Mouse (Mus musculus) retina, adult 2 months (tissue): ENCODE measurements around the gene Ncoa3.
"Not testable (repeated sequence)": the region's sequence is repeated elsewhere in the genome, so short reads cannot be mapped to it uniquely, and the experiment has no call there.

ENCODE experiments used
- DNase-seq: peaks from one replicate; pipeline ENCODE4 v3.0.0-alpha.2; 2012; ENCODE audit warnings: low read depth, low spot score

Ncoa3 gene

GRCm38 (mm10) chr2:165992270-165993172, at the start of gene Ncoa3:
Ncoa3 (plus strand) TSS chr2:165992636.
- peak; percentile 81 for DNase-seq

- DNase-seq: no peak
Observed at GRCm38 (mm10) chr2:165943113-165943512, 49.3 kb upstream of the Ncoa3 start.

DNA sequence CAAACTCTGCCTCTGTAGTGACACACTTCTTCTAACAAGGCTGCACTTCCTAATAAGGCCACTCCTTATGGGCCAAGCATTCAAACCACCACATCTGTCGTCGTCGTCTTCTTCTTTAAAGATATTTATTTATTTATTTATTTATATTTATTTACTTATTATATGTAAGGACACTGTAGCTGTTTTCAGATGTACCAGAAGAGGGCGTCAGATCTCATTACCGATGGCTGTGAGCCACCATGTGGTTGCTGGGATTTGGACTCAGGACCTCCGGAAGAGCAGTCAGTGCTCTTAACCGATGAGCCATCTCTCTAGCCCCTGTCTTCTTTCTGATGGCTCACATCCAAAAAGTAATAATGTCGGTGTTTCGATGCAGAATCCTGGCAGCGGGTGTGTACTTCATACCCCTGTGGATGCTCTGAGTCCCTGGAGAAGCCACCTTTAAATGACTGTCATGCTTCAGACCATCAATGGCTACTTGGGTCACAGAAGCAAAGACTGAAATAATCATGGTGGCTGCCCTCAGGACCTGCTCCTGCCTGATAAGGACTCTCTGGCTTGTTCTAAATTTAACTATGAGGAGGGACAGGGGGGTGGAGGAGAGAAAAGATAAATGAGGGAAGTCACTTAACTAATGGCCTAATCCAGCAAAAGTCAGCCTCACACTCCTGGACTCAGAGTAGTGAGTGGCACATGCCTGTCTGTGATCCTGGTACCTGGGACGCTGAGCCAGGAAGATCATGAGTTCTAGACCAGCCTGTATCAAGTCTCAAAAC, 47.7 kb upstream of the Ncoa3 start:
- DNase-seq: no peak

DNA sequence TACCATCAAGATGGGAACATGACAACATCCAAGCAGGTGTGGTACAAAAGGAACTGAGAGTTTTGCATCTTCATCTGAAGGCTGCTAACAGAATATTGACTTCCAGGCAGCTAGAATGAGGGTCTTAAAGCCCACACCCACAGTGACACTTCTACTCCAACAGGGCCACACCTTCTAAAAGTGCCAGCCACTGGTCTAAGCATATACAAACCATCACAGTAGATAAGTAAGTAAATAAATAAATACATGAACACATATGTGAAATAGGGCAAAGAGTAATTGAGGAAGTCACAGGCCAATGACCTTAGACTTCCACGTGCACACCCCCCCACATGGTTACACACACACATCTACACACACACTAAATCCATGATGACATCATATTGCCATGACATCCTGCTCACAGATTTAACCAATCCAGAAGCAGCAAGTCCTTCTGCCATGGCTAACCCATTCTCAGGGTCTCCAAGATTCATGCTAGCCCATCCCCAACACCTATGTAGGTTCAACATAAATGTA, 46.3 kb upstream of the Ncoa3 start:
- DNase-seq: no peak

GRCm38 (mm10) chr2:165948007-165948406, 44.4 kb upstream of the Ncoa3 start:
- DNase-seq: no peak

DNA sequence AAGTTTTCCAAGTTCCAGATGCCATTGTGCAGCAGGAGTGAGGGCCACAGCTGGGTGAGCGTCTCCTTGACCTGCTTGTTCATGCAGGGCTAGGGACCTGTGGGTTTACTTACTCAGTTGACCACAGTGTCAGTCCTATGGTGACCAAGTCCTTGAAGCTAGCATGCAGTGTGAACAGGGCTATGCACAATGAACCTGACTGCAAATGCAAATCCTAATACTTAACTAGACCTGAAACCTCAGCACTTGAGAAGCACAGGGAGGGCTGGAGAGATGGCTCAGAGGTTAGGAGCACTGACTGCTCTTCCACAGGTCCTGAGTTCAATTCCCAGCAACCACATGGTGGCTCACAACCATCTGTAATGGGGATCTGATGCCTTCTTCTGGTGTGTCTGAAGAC, 43.7 kb upstream of the Ncoa3 start:
- not testable (repeated sequence) for DNase-seq

- DNase-seq: no peak
Observed at GRCm38 (mm10) chr2:165949719-165950118, 42.7 kb upstream of the Ncoa3 start.

- DNase-seq: no peak
Observed at GRCm38 (mm10) chr2:165951432-165952068, 40.9 kb upstream of the Ncoa3 start.

GRCm38 (mm10) chr2:165954872-165955271, 37.6 kb upstream of the Ncoa3 start:
- DNase-seq: no peak

- no peak for DNase-seq
Observed at GRCm38 (mm10) chr2:165955386-165955785, 37.0 kb upstream of the Ncoa3 start.

GRCm38 (mm10) chr2:165956096-165956740, 36.2 kb upstream of the Ncoa3 start:
- no peak for DNase-seq

DNA sequence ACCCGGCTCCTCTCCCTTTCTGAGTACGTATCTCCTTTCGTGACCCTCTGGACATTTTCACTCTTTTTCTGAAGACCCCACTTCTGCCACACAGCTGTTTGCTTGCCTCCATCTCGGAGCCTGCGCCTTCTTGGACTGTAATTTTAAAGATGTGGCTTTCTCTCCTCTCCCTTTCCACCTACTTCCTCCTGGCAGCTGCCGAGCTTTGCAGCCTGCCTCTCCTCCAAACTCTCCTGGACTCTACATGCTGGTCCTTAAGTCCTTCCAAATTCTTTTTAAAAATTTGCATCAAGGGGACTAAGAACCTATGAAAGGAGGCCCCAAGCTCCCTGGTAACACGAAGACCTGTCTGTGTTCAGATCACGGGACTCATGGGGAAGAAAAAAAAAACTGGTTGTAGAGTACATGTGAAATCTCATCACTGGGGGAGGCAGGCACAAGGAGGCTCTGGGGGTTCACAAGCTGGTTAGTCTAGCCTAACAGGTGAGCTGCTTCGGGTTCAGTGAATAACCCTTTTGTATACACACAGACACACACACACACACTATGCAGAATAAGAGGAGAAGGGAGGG, 35.1 kb upstream of the Ncoa3 start:
- no peak for DNase-seq

DNA sequence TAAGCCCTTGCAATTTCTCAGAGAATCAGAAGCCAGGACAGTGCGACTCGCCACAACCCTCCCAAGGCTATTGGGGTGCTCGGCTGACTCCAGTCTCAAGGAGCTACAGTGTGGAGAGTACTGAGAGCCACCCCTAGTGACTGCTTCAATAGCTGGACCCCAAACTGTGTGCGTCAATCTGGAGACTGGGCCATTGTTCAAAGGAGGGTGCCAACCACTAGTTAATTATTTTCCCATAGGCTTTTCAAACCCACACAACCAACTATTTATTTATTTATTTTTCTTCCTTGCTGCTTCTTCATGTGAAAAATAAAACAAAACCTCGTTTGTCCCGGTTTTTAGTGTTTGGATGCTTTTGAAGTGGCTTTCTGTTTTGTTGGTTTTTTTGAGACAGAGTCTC, 33.9 kb upstream of the Ncoa3 start:
- no peak for DNase-seq

- DNase-seq: no peak
Observed at GRCm38 (mm10) chr2:165960695-165961094, 31.7 kb upstream of the Ncoa3 start.

DNA sequence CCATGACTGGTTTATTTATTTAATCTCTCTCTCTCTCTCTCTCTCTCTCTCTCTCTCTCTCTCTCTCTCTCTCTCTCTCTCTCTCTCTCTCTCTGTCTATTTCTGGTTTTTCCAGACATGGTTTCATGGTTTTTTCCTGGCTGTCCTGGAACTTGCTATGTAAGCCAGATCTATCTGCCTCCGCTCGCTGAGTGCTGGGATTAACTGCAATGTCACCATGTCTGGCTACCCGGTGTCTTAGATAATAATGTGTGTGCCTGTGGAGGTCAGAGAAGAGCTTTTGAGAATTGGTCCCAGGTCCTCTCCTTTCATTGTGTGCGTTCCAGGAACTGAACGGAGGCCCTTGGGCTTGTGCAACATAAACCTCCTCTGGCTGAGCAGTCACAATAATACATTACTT, 29.6 kb upstream of the Ncoa3 start:
- no peak for DNase-seq

- no peak for DNase-seq
Observed at GRCm38 (mm10) chr2:165964121-165964520, 28.3 kb upstream of the Ncoa3 start.

DNA sequence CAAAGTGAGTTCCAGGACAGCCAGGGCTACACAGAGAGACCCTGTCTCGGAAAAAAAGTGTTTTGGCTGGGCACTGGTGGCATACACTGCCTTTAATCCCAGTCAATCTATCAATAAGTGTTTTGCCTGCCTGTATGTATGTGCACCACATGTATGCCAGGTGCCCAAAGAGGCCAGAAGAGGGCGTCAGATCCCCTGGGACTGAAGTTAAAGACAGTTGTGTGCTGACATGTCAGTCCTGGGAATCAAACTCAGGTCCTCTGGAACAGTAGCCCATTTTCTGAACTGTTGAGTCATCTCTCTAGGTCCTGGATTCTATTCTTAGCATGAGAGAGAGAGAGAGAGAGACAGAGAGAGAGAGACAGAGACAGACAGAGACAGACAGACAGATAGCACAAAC, 25.4 kb upstream of the Ncoa3 start:
- no peak for DNase-seq

DNA sequence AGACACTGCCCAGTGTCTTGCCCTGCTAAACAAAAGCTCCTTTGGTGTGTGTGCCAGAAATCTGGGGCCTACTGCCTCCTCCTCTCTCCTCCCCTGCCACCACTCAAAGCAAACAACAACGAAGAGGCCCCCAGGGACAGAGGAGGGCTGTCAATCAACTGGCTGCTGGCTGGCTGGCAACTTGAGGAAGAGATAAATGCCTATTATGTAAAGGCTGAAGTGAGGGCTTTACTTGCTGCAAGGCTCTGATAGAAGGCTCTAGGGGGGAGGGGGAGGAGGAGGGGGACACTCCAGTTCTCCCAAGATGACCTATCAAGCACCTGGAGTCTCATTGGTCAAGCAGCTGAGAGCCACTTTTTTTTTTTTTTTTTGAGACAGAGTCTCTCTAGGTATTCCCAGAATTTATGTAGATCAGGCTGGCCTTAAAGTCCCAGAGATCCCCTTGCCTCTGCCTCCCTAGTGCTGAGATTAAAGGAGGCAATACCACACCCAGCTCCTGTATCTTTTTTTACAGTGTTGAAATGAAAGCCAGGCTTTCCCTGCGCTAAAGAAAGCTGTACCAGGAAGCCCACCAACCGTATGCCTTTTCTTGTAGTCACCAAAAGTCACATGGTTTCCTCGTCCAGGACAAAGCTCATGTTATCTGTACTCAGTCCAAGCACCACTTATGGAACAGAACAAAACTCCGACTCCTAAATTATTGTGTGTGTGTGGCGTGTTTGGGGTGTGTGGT, 24.4 kb upstream of the Ncoa3 start:
- DNase-seq: no peak

DNA sequence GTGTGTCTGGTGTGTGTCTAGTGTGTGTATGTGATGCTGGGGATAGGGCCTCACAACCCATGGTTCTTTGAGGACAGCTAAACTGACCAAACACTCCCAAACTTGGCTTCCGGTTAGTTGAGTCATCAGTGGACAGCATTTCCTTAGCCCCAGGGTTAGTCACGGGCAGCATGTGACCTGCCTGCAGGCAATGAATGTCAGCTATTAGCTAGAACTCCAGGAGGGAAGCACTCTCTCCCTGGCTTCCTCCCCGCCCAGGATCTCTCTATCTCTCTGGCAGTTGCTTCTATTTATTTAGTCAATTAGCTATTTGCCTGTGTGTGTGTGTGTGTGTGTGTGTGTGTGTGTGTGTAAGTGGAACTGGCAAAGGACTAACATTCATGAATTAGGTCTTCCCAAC, 23.6 kb upstream of the Ncoa3 start:
- DNase-seq: no peak

DNA sequence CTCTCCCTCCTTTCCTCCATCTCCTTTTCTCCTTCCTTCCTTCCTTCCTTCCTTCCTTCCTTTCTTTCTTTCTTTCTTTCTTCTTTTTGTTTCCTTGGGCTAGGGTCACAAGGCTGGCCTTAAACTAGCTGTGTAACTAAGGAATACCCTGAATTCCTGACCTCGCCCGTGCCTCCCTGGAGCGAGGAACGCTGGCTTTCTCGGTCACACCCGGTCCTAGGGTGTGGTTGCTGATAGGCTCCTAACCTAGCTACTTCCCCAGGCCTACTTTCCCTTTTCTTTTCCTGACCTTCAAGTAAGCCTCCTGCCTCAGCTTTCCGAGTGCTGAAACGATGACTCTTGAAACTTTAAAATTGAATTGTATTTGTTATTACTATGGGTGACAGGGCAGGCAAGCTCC, 23.0 kb upstream of the Ncoa3 start:
- DNase-seq: no peak

DNA sequence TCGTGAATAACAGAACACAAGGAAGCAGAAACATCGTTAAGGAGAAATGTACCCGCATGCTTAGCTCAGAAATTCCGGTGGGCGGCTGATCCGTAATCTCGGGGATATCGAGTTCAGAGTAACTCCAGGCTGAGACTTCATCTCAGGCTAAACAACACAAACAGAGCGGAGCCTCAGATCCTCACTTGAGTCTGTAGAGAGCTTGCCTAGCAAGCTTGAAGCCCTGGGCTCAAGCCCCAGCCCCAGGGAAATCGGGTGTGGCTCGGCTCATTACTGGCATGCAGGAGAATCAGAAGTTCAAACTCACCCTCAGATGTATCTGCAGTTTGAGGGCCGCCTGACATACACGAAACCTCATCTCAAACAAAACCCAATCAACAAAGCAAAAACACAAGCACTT, 22.5 kb upstream of the Ncoa3 start:
- DNase-seq: no peak
